Mouse (Mus musculus): ENCODE results near the gene Plaur. TPM values are rescaled to one million over a fixed set of nuclear protein-coding genes. Genes with fewer than 3 reads are reported as not detected.

Plaur gene
- 10 to 100 TPM in 1 of 2 experiments, 1 to 10 TPM in 1; 5.0 to 32.8 TPM for polyA plus RNA-seq (2012; fragmentation: generic; extraction: Trizol)

GRCm38 (mm10) chr7:24462388-24463319 is at the start of gene Plaur:
Gene Plaur, plus strand, starts transcription at chr7:24462484.

GRCm38 (mm10) chr7:24451855-24452311 is 10.4 kb upstream of the Plaur start, which contains the start of gene Irgc1:
Gene Irgc1, minus strand, starts transcription at chr7:24452297.

GRCm38 (mm10) chr7:24481474-24482207 is 19.4 kb downstream of the Plaur start, which contains the start of gene Cadm4:
Gene Cadm4, plus strand, starts transcription at chr7:24482023.

GRCm38 (mm10) chr7:24506838-24507725 is 44.8 kb downstream of the Plaur start, which contains the start of gene Zfp428:
Gene Zfp428, plus strand, starts transcription at chr7:24507006.

GRCm38 (mm10) chr7:24512355-24512754 is 50.1 kb downstream of the Plaur start, which contains the start of gene AC161166.1:
Gene AC161166.1, minus strand, starts transcription at chr7:24512455.

Other genes with a start within 250 kb of the Plaur start
- under 1 TPM; 0.05 to 0.38 TPM for gene Zfp109, start 224.9 kb upstream of the Plaur start, polyA plus RNA-seq (2012; fragmentation: generic; extraction: Trizol)
- gene Zfp108, start 207.7 kb upstream of the Plaur start, polyA plus RNA-seq (2012; fragmentation: generic; extraction: Trizol), result 1 to 10 TPM in 1 of 2 experiments, under 1 TPM in 1; 0.07 to 1.8 TPM
- 1 to 10 TPM in 1 of 2 experiments, under 1 TPM in 1; 0.62 to 4.0 TPM for gene Zfp93, start 192.1 kb upstream of the Plaur start, polyA plus RNA-seq (2012; fragmentation: generic; extraction: Trizol)
- gene Zfp61, start 161.3 kb upstream of the Plaur start, polyA plus RNA-seq (2012; fragmentation: generic; extraction: Trizol), result 10 to 100 TPM in 1 of 2 experiments, 1 to 10 TPM in 1; 1.9 to 12.7 TPM
- gene Zfp94, start 145.8 kb upstream of the Plaur start, polyA plus RNA-seq (2012; fragmentation: generic; extraction: Trizol), result 1 to 10 TPM; 1.1 to 4.7 TPM
- gene Tescl, start 128.5 kb upstream of the Plaur start, polyA plus RNA-seq (2012; fragmentation: generic; extraction: Trizol), result not detected
- not detected for gene Lypd5, start 113.3 kb upstream of the Plaur start, polyA plus RNA-seq (2012; fragmentation: generic; extraction: Trizol)
- 10 to 100 TPM; 28.9 to 90.8 TPM for gene Kcnn4, start 92.2 kb upstream of the Plaur start, polyA plus RNA-seq (2012; fragmentation: generic; extraction: Trizol)
- gene Smg9, start 62.9 kb upstream of the Plaur start, polyA plus RNA-seq (2012; fragmentation: generic; extraction: Trizol), result 10 to 100 TPM; 16.1 to 17.6 TPM
- gene Irgc1, start 10.2 kb upstream of the Plaur start, polyA plus RNA-seq (2012; fragmentation: generic; extraction: Trizol), result under 1 TPM in 1 of 2 experiments, not detected in 1; 0.07 TPM
- gene Cadm4, start 19.5 kb downstream of the Plaur start, polyA plus RNA-seq (2012; fragmentation: generic; extraction: Trizol), result under 1 TPM; 0.27 to 0.57 TPM
- gene Zfp428, start 44.5 kb downstream of the Plaur start, polyA plus RNA-seq (2012; fragmentation: generic; extraction: Trizol), result 10 to 100 TPM; 25.3 to 58.2 TPM
- gene AC161166.1, start 50.0 kb downstream of the Plaur start, polyA plus RNA-seq (2012; fragmentation: generic; extraction: Trizol), result under 1 TPM; 0.06 to 0.09 TPM
- 10 to 100 TPM in 1 of 2 experiments, 1 to 10 TPM in 1; 2.1 to 10.9 TPM for gene Irgq, start 68.2 kb downstream of the Plaur start, polyA plus RNA-seq (2012; fragmentation: generic; extraction: Trizol)
- gene Pinlyp, start 83.6 kb downstream of the Plaur start, polyA plus RNA-seq (2012; fragmentation: generic; extraction: Trizol), result under 1 TPM in 1 of 2 experiments, not detected in 1; 0.13 TPM
- gene Xrcc1, start 83.8 kb downstream of the Plaur start, polyA plus RNA-seq (2012; fragmentation: generic; extraction: Trizol), result 10 to 100 TPM; 39.6 to 44.0 TPM
- gene Ethe1, start 125.1 kb downstream of the Plaur start, polyA plus RNA-seq (2012; fragmentation: generic; extraction: Trizol), result 10 to 100 TPM; 13.1 to 29.9 TPM
- gene Zfp575, start 125.2 kb downstream of the Plaur start, polyA plus RNA-seq (2012; fragmentation: generic; extraction: Trizol), result under 1 TPM in 1 of 2 experiments, not detected in 1; 0.05 TPM
- under 1 TPM; 0.46 to 0.84 TPM for gene Phldb3, start 148.3 kb downstream of the Plaur start, polyA plus RNA-seq (2012; fragmentation: generic; extraction: Trizol)
- gene Lypd3, start 174.1 kb downstream of the Plaur start, polyA plus RNA-seq (2012; fragmentation: generic; extraction: Trizol), result not detected
- gene Tex101, start 214.2 kb downstream of the Plaur start, polyA plus RNA-seq (2012; fragmentation: generic; extraction: Trizol), result under 1 TPM in 1 of 2 experiments, not detected in 1; 0.05 TPM
- gene BC049730, start 246.8 kb downstream of the Plaur start, polyA plus RNA-seq (2012; fragmentation: generic; extraction: Trizol), result not detected

Data from C3H10T1/2 (cell line).